Mouse (Mus musculus): ENCODE results near the gene Tcn2. TPM values are rescaled to one million over a fixed set of nuclear protein-coding genes. Genes with fewer than 3 reads are reported as not detected.
A peak's percentile ranks its signal among the peaks of the same experiment; 100 is the strongest.

Tcn2 gene
- polyA plus RNA-seq (2015; fragmentation: Nextera tagmentation; extraction: Ambion mirVana): 67.8 and 69.2 TPM in 2 replicates

DNA sequence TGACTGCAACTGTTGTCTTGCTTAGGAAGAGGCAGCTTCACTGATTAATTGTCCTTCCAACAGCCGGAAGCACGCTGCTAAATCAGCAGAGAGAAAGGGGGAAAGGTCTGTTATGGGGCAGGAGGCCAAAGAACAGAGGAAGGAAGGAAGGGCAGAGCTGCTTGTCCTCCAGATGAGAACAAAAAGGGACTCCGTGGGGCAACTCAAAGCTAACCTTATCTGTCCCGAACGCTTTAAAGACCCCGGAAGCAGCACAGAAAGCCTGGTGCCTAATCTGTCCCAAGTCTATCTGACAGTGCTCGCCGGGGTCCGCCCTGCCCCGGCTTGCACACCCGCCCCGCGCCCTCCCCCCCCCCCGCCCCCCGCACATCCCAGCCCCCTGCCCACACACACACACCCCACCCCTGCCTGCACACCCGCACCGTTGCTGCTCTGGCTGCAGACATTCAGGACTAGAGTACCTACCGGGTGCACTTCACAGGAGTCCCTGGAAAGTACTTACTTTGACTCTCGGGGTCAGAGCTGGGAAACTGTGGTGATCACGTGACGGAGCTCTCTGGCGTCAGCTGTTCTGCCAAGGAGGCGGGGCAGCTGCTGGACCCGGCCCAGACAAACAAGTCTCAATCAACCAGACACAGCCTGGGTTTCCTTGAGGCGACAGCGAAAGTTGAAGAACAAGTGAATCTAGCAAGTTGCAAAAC lies at the start of gene Tcn2:
Gene Tcn2 (minus strand): TSS at position 649 of the 701 bp plus-strand sequence.
- peak; percentile 86 for ATAC-seq (ENCODE audit: extremely low read depth, insufficient number of reproducible peaks, low FRiP score, low TSS enrichment)

DNA sequence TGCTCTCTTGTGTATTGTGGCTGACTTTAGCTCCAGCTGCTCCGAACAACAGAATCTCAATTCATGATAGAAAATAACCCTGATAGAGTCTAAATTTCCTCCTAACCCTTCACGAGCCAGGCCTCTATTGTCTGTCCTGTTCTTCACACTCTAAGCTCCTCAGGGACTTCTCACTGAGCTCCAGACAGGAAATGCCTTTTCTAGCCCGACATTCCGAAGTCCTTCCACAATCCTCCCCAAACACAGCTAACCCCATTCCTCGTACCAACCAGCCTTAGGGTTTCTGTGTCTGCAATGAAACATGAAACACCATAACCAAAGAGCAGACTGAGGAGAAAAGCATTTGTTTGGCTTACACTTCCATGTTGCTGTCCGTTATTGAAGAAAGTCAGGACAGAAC lies 49.6 kb upstream of the Tcn2 start:
- ATAC-seq (ENCODE audit: extremely low read depth, insufficient number of reproducible peaks, low FRiP score, low TSS enrichment): no peak

More for the DNA sequence above, at the start of gene Tcn2:
- H3K36me3 ChIP-seq: peaks cover 15% of the 10 kb centered on the region
- WGBS: 0% methylated on average over 24 of the region's 26 CpGs
- no peaks in the 10 kb centered on the region for H3K9me3 ChIP-seq
- H3K4me3 ChIP-seq: peak within 1 kb of the TSS; percentile 66
- H3K4me2 ChIP-seq: peak within 1 kb of the TSS; percentile 89
- H3K27ac ChIP-seq (replicated peaks): peak within 1 kb of the TSS; percentile 13
- H3K4me1 ChIP-seq: peaks cover 24% of the 10 kb centered on the region
- H3K27me3 ChIP-seq (replicated peaks): no peaks in the 10 kb centered on the region
- peak within 1 kb of the TSS; percentile 80 for H3K9ac ChIP-seq

DNA sequence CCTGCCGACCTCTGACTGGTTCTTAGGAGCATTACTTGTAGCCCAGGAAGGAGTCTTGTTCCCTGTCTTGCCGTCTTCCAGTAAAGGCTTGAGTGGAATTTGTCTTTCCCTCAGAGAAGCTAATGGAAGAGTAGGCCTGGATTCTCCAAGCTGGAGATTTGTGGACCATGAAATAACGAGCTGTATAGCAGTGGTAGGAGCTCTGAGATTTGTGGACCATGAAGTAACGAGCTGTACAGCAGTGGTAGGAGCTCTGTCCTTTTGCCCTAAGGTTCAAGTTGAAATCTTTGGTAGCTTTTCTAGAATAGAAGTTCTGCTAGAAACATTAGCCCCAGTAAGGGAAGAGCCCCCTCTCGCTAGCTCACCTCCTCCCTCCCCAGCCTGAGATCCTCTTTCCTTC lies 46.5 kb upstream of the Tcn2 start:
- Histone ChIP-seq H3K4me1 (peaks cover 16% of the 10 kb centered on the region), H3K27me3 (replicated peaks) (peaks cover 7% of the 10 kb centered on the region), H3K4me3 (no peak overlapping the region), H3K36me3 (peaks cover 80% of the 10 kb centered on the region), H3K9ac (no peak overlapping the region), H3K27ac (replicated peaks) (no peak overlapping the region), H3K4me2 (no peak overlapping the region), H3K9me3 (no peaks in the 10 kb centered on the region)
- no peak for ATAC-seq (ENCODE audit: extremely low read depth, insufficient number of reproducible peaks, low FRiP score, low TSS enrichment)
- 89% methylated on average over 5 of the region's 5 CpGs for WGBS

More for the DNA sequence above, 49.6 kb upstream of the Tcn2 start:
- Histone ChIP-seq H3K4me3 (no peak overlapping the region), H3K4me2 (no peak overlapping the region), H3K36me3 (peaks cover 49% of the 10 kb centered on the region), H3K27me3 (replicated peaks) (peaks cover 25% of the 10 kb centered on the region), H3K27ac (replicated peaks) (peak overlapping the region; percentile 32; the same call in 1 of the 2 replicates), H3K9ac (no peak overlapping the region), H3K9me3 (no peaks in the 10 kb centered on the region), H3K4me1 (peaks cover 27% of the 10 kb centered on the region)
- whole genome bisulfite sequencing: 54% methylated on average over 6 of the region's 6 CpGs

GRCm38 (mm10) chr11:3976678-3977077 lies 44.7 kb upstream of the Tcn2 start, which contains the start of gene 4930556J24Rik:
4930556J24Rik (minus strand) TSS chr11:3976778.
- Histone ChIP-seq H3K36me3 (peaks cover 97% of the 10 kb centered on the region), H3K4me2 (no peak within 1 kb of the TSS), H3K27me3 (replicated peaks) (no peaks in the 10 kb centered on the region), H3K4me3 (no peak within 1 kb of the TSS), H3K4me1 (peaks cover 4% of the 10 kb centered on the region; the same call in 1 of the 2 replicates), H3K27ac (replicated peaks) (no peak within 1 kb of the TSS), H3K9ac (no peak within 1 kb of the TSS), H3K9me3 (no peaks in the 10 kb centered on the region)
- WGBS: 92% methylated on average over 6 of the region's 6 CpGs
- no peak for ATAC-seq (ENCODE audit: extremely low read depth, insufficient number of reproducible peaks, low FRiP score, low TSS enrichment)

- Histone ChIP-seq H3K4me2 (no peak overlapping the region), H3K9me3 (no peaks in the 10 kb centered on the region), H3K9ac (no peak overlapping the region), H3K27ac (replicated peaks) (no peak overlapping the region), H3K36me3 (peaks cover 100% of the 10 kb centered on the region), H3K4me1 (no peaks in the 10 kb centered on the region), H3K4me3 (no peak overlapping the region), H3K27me3 (replicated peaks) (no peaks in the 10 kb centered on the region)
- 79% methylated on average over 3 of the region's 3 CpGs for WGBS
- no peak for ATAC-seq (ENCODE audit: extremely low read depth, insufficient number of reproducible peaks, low FRiP score, low TSS enrichment)
These were observed 42.4 kb upstream of the Tcn2 start for GRCm38 (mm10) chr11:3974311-3974710.

- Histone ChIP-seq H3K4me3 (no peak overlapping the region), H3K9ac (no peak overlapping the region)
- ATAC-seq (ENCODE audit: extremely low read depth, insufficient number of reproducible peaks, low FRiP score, low TSS enrichment): no peak
These were observed 41.1 kb upstream of the Tcn2 start for GRCm38 (mm10) chr11:3973081-3973480.

DNA sequence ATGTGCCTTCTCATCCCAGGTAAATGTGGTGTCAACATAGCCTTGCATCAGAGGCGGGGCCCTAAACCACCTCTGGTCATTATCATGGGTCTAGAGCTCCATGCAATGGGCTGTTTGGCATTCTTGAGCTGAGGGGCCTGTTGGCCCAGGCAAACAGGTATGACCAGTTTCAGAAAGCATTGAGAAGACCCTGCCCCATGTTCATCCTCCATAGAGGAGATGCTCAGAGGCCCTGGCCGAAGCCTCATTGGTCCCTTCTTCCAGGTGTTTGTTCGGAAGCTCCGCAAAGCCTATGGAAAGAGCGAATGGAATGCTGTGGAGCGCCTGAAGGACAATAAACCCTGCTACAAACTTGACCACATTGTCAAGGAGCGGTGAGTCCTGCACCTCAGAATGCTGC lies 38.4 kb upstream of the Tcn2 start:
- H3K4me3 ChIP-seq: no peak overlapping the region
- H3K36me3 ChIP-seq: peaks cover 89% of the 10 kb centered on the region
- no peak for ATAC-seq (ENCODE audit: extremely low read depth, insufficient number of reproducible peaks, low FRiP score, low TSS enrichment)
- no peak overlapping the region for H3K27ac ChIP-seq (replicated peaks)
- no peaks in the 10 kb centered on the region for H3K27me3 ChIP-seq (replicated peaks)
- no peak overlapping the region for H3K4me2 ChIP-seq
- no peak overlapping the region for H3K9ac ChIP-seq
- H3K9me3 ChIP-seq: no peaks in the 10 kb centered on the region
- H3K4me1 ChIP-seq: peaks cover 9% of the 10 kb centered on the region
- WGBS: 91% methylated on average over 7 of the region's 7 CpGs

More at GRCm38 (mm10) chr11:3973081-3973480, 41.1 kb upstream of the Tcn2 start:
- Histone ChIP-seq H3K36me3 (peaks cover 99% of the 10 kb centered on the region), H3K27me3 (replicated peaks) (no peaks in the 10 kb centered on the region), H3K27ac (replicated peaks) (no peak overlapping the region), H3K9me3 (no peaks in the 10 kb centered on the region), H3K4me2 (no peak overlapping the region), H3K4me1 (no peaks in the 10 kb centered on the region)
- WGBS: 89% methylated on average over 7 of the region's 7 CpGs

GRCm38 (mm10) chr11:3969837-3970236 lies 37.9 kb upstream of the Tcn2 start:
- H3K4me1 ChIP-seq: peaks cover 15% of the 10 kb centered on the region
- H3K9ac ChIP-seq: no peak overlapping the region
- ATAC-seq (ENCODE audit: extremely low read depth, insufficient number of reproducible peaks, low FRiP score, low TSS enrichment): no peak
- H3K9me3 ChIP-seq: no peaks in the 10 kb centered on the region
- H3K27me3 ChIP-seq (replicated peaks): no peaks in the 10 kb centered on the region
- no peak overlapping the region for H3K4me3 ChIP-seq
- WGBS: 80% methylated on average over 3 of the region's 3 CpGs
- no peak overlapping the region for H3K27ac ChIP-seq (replicated peaks)
- peaks cover 84% of the 10 kb centered on the region for H3K36me3 ChIP-seq
- H3K4me2 ChIP-seq: no peak overlapping the region

- WGBS: 14% methylated on average over 11 of the region's 11 CpGs
- ATAC-seq (ENCODE audit: extremely low read depth, insufficient number of reproducible peaks, low FRiP score, low TSS enrichment): no peak
- H3K9ac ChIP-seq: peak overlapping the region; percentile 88
- H3K36me3 ChIP-seq: peaks cover 32% of the 10 kb centered on the region
- H3K27ac ChIP-seq (replicated peaks): peak overlapping the region; percentile 73
- peak overlapping the region; percentile 74 for H3K4me3 ChIP-seq
- H3K4me2 ChIP-seq: peak overlapping the region; percentile 93
- H3K4me1 ChIP-seq: peaks cover 21% of the 10 kb centered on the region
- H3K27me3 ChIP-seq (replicated peaks): peaks cover 5% of the 10 kb centered on the region; the same call in 1 of the 2 replicates
- no peaks in the 10 kb centered on the region for H3K9me3 ChIP-seq
These were observed 32.6 kb upstream of the Tcn2 start for GRCm38 (mm10) chr11:3964416-3965172.

- peak within 1 kb of the TSS; percentile 74 for H3K4me3 ChIP-seq
- WGBS: under 1% methylated on average over 31 of the region's 31 CpGs
- peak within 1 kb of the TSS; percentile 88 for H3K9ac ChIP-seq
- ATAC-seq (ENCODE audit: extremely low read depth, insufficient number of reproducible peaks, low FRiP score, low TSS enrichment): peak; percentile 83
- H3K36me3 ChIP-seq: peaks cover 24% of the 10 kb centered on the region
- H3K9me3 ChIP-seq: no peaks in the 10 kb centered on the region
- H3K27ac ChIP-seq (replicated peaks): peak within 1 kb of the TSS; percentile 73
- peaks cover 6% of the 10 kb centered on the region for H3K27me3 ChIP-seq (replicated peaks)
- peak within 1 kb of the TSS; percentile 93 for H3K4me2 ChIP-seq
- H3K4me1 ChIP-seq: peaks cover 21% of the 10 kb centered on the region
These were observed 31.9 kb upstream of the Tcn2 start, which contains the start of gene Pes1 for GRCm38 (mm10) chr11:3963610-3964415. Pes1 (plus strand) TSS chr11:3963975.

- H3K4me3 ChIP-seq: peak overlapping the region; percentile 74
- peak overlapping the region; percentile 88 for H3K9ac ChIP-seq
- peaks cover 18% of the 10 kb centered on the region for H3K36me3 ChIP-seq
- H3K27ac ChIP-seq (replicated peaks): peak overlapping the region; percentile 73; the same call in 1 of the 2 replicates
- H3K9me3 ChIP-seq: no peaks in the 10 kb centered on the region
- 82% methylated on average over 10 of the region's 10 CpGs for whole genome bisulfite sequencing
- peak overlapping the region; percentile 93 for H3K4me2 ChIP-seq
- H3K4me1 ChIP-seq: peaks cover 21% of the 10 kb centered on the region
- ATAC-seq (ENCODE audit: extremely low read depth, insufficient number of reproducible peaks, low FRiP score, low TSS enrichment): no peak
- H3K27me3 ChIP-seq (replicated peaks): peaks cover 9% of the 10 kb centered on the region
These were observed 31.2 kb upstream of the Tcn2 start for GRCm38 (mm10) chr11:3963155-3963554.
